In the genomic region with DNA sequence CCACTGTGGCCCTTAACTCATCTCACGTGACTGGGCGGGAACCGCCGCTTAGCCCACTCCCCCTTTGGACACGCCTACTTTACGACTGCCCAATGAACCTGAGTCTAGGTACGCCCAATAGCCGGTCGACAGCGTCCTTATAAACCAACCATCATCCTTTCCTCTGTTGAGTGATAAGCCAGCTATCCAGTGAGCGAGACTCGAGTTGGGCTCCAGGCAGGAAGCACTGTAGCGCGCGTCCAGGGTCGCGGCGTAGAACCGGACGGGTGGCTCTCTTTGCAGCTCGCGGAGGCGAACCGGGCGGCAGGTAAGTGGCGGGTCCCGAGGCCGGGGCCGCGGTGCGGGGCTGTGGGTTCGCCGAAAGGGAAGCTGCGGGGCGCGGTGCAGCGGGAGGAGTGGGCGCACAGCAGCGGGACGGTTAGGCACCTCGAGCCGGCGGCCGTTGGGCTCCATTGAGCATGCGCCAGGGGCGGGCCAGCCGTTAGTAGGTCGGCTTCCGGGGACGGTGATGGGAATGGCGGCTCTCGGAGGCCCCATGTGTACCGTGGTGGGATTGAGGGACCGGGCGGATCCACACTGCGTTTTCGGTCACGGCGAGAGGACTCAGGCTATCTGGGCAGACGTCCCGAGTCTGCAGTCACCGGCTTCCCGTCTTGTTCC, we compare ENCODE assay signal across 7 mouse cellular contexts. TPM values are rescaled to one million over a fixed set of nuclear protein-coding genes. Genes with fewer than 3 reads are reported as not detected.
DNase-seq lines count a peak whose midpoint lies in the region; ATAC-seq lines count a peak whose summit lies in the region.

Gene Ddx39 (plus strand): TSS at position 147 of the 660 bp plus-strand sequence.

- no peaks in the 10 kb centered on the region; the same call in 1 of the 2 replicates for H3K4me1 ChIP-seq in embryonic facial prominence, embryonic 11.5 days (ENCODE audit: control insufficient read depth, insufficient read depth, low read length)
- H3K4me1 ChIP-seq in limb, embryonic 10.5 days, result peaks cover 17% of the 10 kb centered on the region
- peaks cover 19% of the 10 kb centered on the region for H3K4me1 ChIP-seq in midbrain, embryonic 13.5 days (replicated peaks)

- DNase-seq in adrenal gland, postnatal 14 days, result peak; percentile 97
- peak; percentile 99 for DNase-seq in embryonic facial prominence, embryonic 11.5 days (ENCODE audit: low spot score)
- peak; percentile 99 for DNase-seq in kidney, adult 11 months
- peak; percentile 92 for DNase-seq in limb, embryonic 10.5 days (ENCODE audit: low spot score)
- DNase-seq in spleen, adult 12 weeks (ENCODE audit: low spot score), result peak; percentile 92

- peak within 1 kb of the TSS; percentile 62 for H3K27ac ChIP-seq in embryonic facial prominence, embryonic 11.5 days (replicated peaks; ENCODE audit: low read depth, low read length)
- H3K27ac ChIP-seq in limb, embryonic 10.5 days, result peak within 1 kb of the TSS; percentile 98
- peak within 1 kb of the TSS; percentile 93 for H3K27ac ChIP-seq in midbrain, embryonic 13.5 days

- peak within 1 kb of the TSS; percentile 96 for H3K4me3 ChIP-seq in embryonic facial prominence, embryonic 11.5 days (ENCODE audit: low read depth, low read length)
- peak within 1 kb of the TSS; percentile 97 for H3K4me3 ChIP-seq in limb, embryonic 10.5 days
- H3K4me3 ChIP-seq in midbrain, embryonic 13.5 days (replicated peaks), result peak within 1 kb of the TSS; percentile 98

- no peaks in the 10 kb centered on the region for H3K9me3 ChIP-seq in embryonic facial prominence, embryonic 11.5 days (replicated peaks; ENCODE audit: control insufficient read depth, low read length)
- H3K9me3 ChIP-seq in limb, embryonic 10.5 days (replicated peaks), result no peaks in the 10 kb centered on the region
- H3K9me3 ChIP-seq in midbrain, embryonic 13.5 days, result no peaks in the 10 kb centered on the region

- no peaks in the 10 kb centered on the region for H3K27me3 ChIP-seq in embryonic facial prominence, embryonic 11.5 days (ENCODE audit: control insufficient read depth, insufficient read depth, low read length)
- no peaks in the 10 kb centered on the region for H3K27me3 ChIP-seq in limb, embryonic 10.5 days (ENCODE audit: low read depth, poor library complexity, severe bottlenecking)
- H3K27me3 ChIP-seq in midbrain, embryonic 13.5 days, result 0 out of 2 replicates have a peak, but pooled peaks cover 2% of the 10 kb centered on the region

- H3K36me3 ChIP-seq in embryonic facial prominence, embryonic 11.5 days (replicated peaks; ENCODE audit: control insufficient read depth, insufficient read depth, low read depth, low read length), result no peaks in the 10 kb centered on the region; the same call in 1 of the 2 replicates
- peaks cover 12% of the 10 kb centered on the region for H3K36me3 ChIP-seq in limb, embryonic 10.5 days
- H3K36me3 ChIP-seq in midbrain, embryonic 13.5 days, result peaks cover 11% of the 10 kb centered on the region

- peak; percentile 100 for ATAC-seq in embryonic facial prominence, embryonic 11.5 days (replicated peaks; ENCODE audit: insufficient number of reproducible peaks, low FRiP score, low TSS enrichment, low read depth)
- peak; percentile 94 for ATAC-seq in granulocyte monocyte progenitor cell, adult 5-6 weeks (replicated peaks; ENCODE audit: poor library complexity, severe bottlenecking)
- ATAC-seq in midbrain, embryonic 13.5 days, result peak; percentile 100

- under 1% methylated on average over 61 of the region's 63 CpGs for WGBS in embryonic facial prominence, embryonic 11.5 days
- under 1% methylated on average over 61 of the region's 63 CpGs for WGBS in limb, embryonic 10.5 days
- WGBS in midbrain, embryonic 13.5 days, result under 1% methylated on average over 63 of the region's 63 CpGs

- H3K4me2 ChIP-seq in embryonic facial prominence, embryonic 11.5 days (ENCODE audit: low read depth, low read length), result peak within 1 kb of the TSS; percentile 76
- H3K4me2 ChIP-seq in midbrain, embryonic 13.5 days (replicated peaks), result peak within 1 kb of the TSS; percentile 75

- peak within 1 kb of the TSS; percentile 89 for H3K9ac ChIP-seq in embryonic facial prominence, embryonic 11.5 days (replicated peaks; ENCODE audit: low read length)
- peak within 1 kb of the TSS; percentile 90 for H3K9ac ChIP-seq in midbrain, embryonic 13.5 days (replicated peaks)

RNA-seq across cellular contexts. Expression of gene Ddx39, which starts in this region (rescaled TPM):
- total RNA-seq in adrenal gland, postnatal 14 days (2021), result 31.2 and 32.9 TPM in 2 replicates
- 191 and 195 TPM in 2 replicates for polyA plus RNA-seq in embryonic facial prominence, embryonic 11.5 days (2014; fragmentation: Nextera tagmentation; extraction: Ambion mirVana)
- 115 and 123 TPM in 2 replicates for total RNA-seq in granulocyte monocyte progenitor cell, adult 5-6 weeks (2014; fragmentation: Nextera tagmentation)
- 123 and 124 TPM in 2 replicates for total RNA-seq in granulocyte monocyte progenitor cell, adult 5-6 weeks (2017)
- polyA plus RNA-seq in limb, embryonic 10.5 days (2016; fragmentation: Nextera tagmentation; extraction: Ambion mirVana), result 295 and 349 TPM in 2 replicates
- polyA plus RNA-seq in midbrain, embryonic 13.5 days (2015; fragmentation: Nextera tagmentation; extraction: Ambion mirVana), result 154 and 155 TPM in 2 replicates

Comparison
In these comparisons a context has a peak if more than half of its experiments do, and no peak if none do; other contexts are left out.
1. Peak in every context shown above with its lines: DNase-seq, ATAC-seq, H3K4me3 ChIP-seq and H3K27ac ChIP-seq.